21 mouse cellular contexts compared by ENCODE assay signal in the genomic region with DNA sequence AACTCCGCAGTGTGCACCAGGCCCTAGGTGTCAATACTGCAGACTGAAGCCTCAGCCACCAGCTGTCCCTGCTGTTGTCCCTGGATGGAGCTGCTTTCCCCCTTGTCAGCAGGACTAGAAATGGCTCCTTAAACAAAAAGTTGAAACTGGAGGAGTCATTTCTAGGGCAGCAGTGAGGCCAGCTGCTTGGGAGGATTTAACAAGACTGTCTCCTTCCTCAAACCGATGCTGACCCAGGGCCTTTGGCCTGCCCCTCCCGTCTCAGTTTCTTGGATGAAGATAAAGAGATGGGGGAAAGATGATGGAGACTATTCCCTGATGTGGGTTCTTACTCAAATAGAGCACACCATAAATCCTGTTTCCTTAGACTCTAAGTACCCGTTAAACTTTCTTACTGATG. TPM values are rescaled to one million over a fixed set of nuclear protein-coding genes. Genes with fewer than 3 reads are reported as not detected.
DNase-seq lines count a peak whose midpoint lies in the region; ATAC-seq and TF ChIP-seq lines count a peak whose summit lies in the region.
"Had no signal": no experiment of that assay in that cellular context is flagged by ENCODE, and none has a peak within 500 bp of the region (broad histone marks: within the 10 kb centered on the region; RNA-seq: fewer than 3 reads in every experiment).

No protein-coding gene starts in this region.

- no peak for DNase-seq in kidney, postnatal 14 days
- peak; percentile 51 for DNase-seq in kidney, postnatal 10 days
- DNase-seq in kidney, adult 2 months: no peak
- DNase-seq in limb, embryonic 10.5 days (ENCODE audit: low spot score): no peak
- DNase-seq in urinary bladder, adult 18-20 months (ENCODE audit: low spot score in 2 of 2): no peak
- DNase-seq: adrenal gland, adult 2 months; adrenal gland, postnatal 10 days; adrenal gland, postnatal 25 days; cerebellum, adult 11 months; cerebellum, adult 18-20 months; cerebellum, adult 8-10 months; cerebellum, adult 9-11 months; cerebellum, postnatal 14 days; cerebellum, postnatal 36 days; embryo, embryonic 11 days had no signal

- no peak for ATAC-seq in kidney, embryonic 16.5 days (ENCODE audit: low FRiP score, low TSS enrichment)
- no peak for ATAC-seq in limb, embryonic 13.5 days (ENCODE audit: low FRiP score, low read depth)
- ATAC-seq in limb, embryonic 15.5 days (ENCODE audit: insufficient number of reproducible peaks, low FRiP score, low TSS enrichment, low read depth): no peak
- ATAC-seq: forebrain, embryonic 13.5 days; forebrain, embryonic 15.5 days had no signal

- H3K27me3 ChIP-seq in kidney, embryonic 16.5 days (ENCODE audit: insufficient read depth, low read length): no peaks in the 10 kb centered on the region
- H3K27me3 ChIP-seq in kidney, adult 2 months (replicated peaks; ENCODE audit: control insufficient read depth, insufficient read depth, low read length): no peaks in the 10 kb centered on the region
- no peaks in the 10 kb centered on the region for H3K27me3 ChIP-seq in limb, embryonic 13.5 days
- H3K27me3 ChIP-seq in limb, embryonic 10.5 days (ENCODE audit: low read depth, poor library complexity, severe bottlenecking): peaks cover 4% of the 10 kb centered on the region; the same call in 1 of the 2 replicates
- no peaks in the 10 kb centered on the region for H3K27me3 ChIP-seq in limb, embryonic 15.5 days
- H3K27me3 ChIP-seq: embryonic facial prominence, embryonic 12.5 days; forebrain, embryonic 15.5 days had no signal

- no peak overlapping the region for H3K4me2 ChIP-seq in kidney, embryonic 16.5 days (replicated peaks; ENCODE audit: low read depth, low read length)
- H3K4me2 ChIP-seq in limb, embryonic 13.5 days (replicated peaks): no peak overlapping the region
- no peak overlapping the region for H3K4me2 ChIP-seq in limb, embryonic 15.5 days
- H3K4me2 ChIP-seq: embryonic facial prominence, embryonic 12.5 days; forebrain, embryonic 13.5 days; forebrain, embryonic 15.5 days had no signal

- no peak overlapping the region for H3K9ac ChIP-seq in kidney, embryonic 16.5 days (replicated peaks; ENCODE audit: low read length)
- no peak overlapping the region for H3K9ac ChIP-seq in limb, embryonic 13.5 days
- no peak overlapping the region for H3K9ac ChIP-seq in limb, embryonic 15.5 days
- H3K9ac ChIP-seq: embryonic facial prominence, embryonic 12.5 days; forebrain, embryonic 13.5 days; forebrain, embryonic 15.5 days had no signal

- no peak for TF ChIP-seq POLR2A in kidney, adult 2 months (IDR thresholded peaks at IDR 0.05; ENCODE audit: low read depth, low read length)

- H3K4me3 ChIP-seq in kidney, embryonic 16.5 days (ENCODE audit: low read length): no peak overlapping the region
- no peak overlapping the region for H3K4me3 ChIP-seq in kidney, adult 2 months (ENCODE audit: insufficient read depth, low read depth, low read length)
- H3K4me3 ChIP-seq in limb, embryonic 13.5 days: no peak overlapping the region
- no peak overlapping the region for H3K4me3 ChIP-seq in limb, embryonic 10.5 days
- no peak overlapping the region for H3K4me3 ChIP-seq in limb, embryonic 15.5 days
- H3K4me3 ChIP-seq: embryonic facial prominence, embryonic 12.5 days; forebrain, embryonic 13.5 days; forebrain, embryonic 15.5 days had no signal

- no peaks in the 10 kb centered on the region for H3K9me3 ChIP-seq in kidney, embryonic 16.5 days (ENCODE audit: low read length)
- no peaks in the 10 kb centered on the region for H3K9me3 ChIP-seq in limb, embryonic 13.5 days
- no peaks in the 10 kb centered on the region for H3K9me3 ChIP-seq in limb, embryonic 10.5 days (replicated peaks)
- no peaks in the 10 kb centered on the region for H3K9me3 ChIP-seq in limb, embryonic 15.5 days
- H3K9me3 ChIP-seq: embryonic facial prominence, embryonic 12.5 days; forebrain, embryonic 13.5 days; forebrain, embryonic 15.5 days had no signal

- H3K4me1 ChIP-seq in kidney, embryonic 16.5 days (ENCODE audit: insufficient read depth, low read length): peaks cover 33% of the 10 kb centered on the region
- H3K4me1 ChIP-seq in kidney, adult 2 months (ENCODE audit: control insufficient read depth, insufficient read depth, low read length): no peaks in the 10 kb centered on the region
- peaks cover 60% of the 10 kb centered on the region for H3K4me1 ChIP-seq in limb, embryonic 13.5 days
- peaks cover 26% of the 10 kb centered on the region for H3K4me1 ChIP-seq in limb, embryonic 10.5 days
- H3K4me1 ChIP-seq in limb, embryonic 15.5 days: peaks cover 37% of the 10 kb centered on the region

- H3K27ac ChIP-seq in kidney, embryonic 16.5 days (ENCODE audit: low read length): peak overlapping the region; percentile 39; the same call in 1 of the 2 replicates
- H3K27ac ChIP-seq in kidney, adult 2 months (ENCODE audit: insufficient read depth, low read depth, low read length): no peak overlapping the region
- H3K27ac ChIP-seq in limb, embryonic 13.5 days: peak overlapping the region; percentile 40; the same call in 1 of the 2 replicates
- H3K27ac ChIP-seq in limb, embryonic 10.5 days: no peak overlapping the region
- H3K27ac ChIP-seq in limb, embryonic 15.5 days: peak overlapping the region; percentile 69
- H3K27ac ChIP-seq: embryonic facial prominence, embryonic 12.5 days; forebrain, embryonic 13.5 days; forebrain, embryonic 15.5 days had no signal

- WGBS in kidney, embryonic 16.5 days: 38% methylated on average over 4 of the region's 4 CpGs
- 72% methylated on average over 4 of the region's 4 CpGs for WGBS in kidney, adult 2 months
- 68% methylated on average over 4 of the region's 4 CpGs for WGBS in limb, embryonic 13.5 days
- WGBS in limb, embryonic 10.5 days: 83% methylated on average over 4 of the region's 4 CpGs
- 63% methylated on average over 4 of the region's 4 CpGs for WGBS in limb, embryonic 15.5 days

- H3K36me3 ChIP-seq in kidney, embryonic 16.5 days (ENCODE audit: insufficient read depth, low read length): no peaks in the 10 kb centered on the region
- no peaks in the 10 kb centered on the region for H3K36me3 ChIP-seq in kidney, adult 2 months (ENCODE audit: control insufficient read depth, insufficient read depth, low read length)
- H3K36me3 ChIP-seq in limb, embryonic 13.5 days: no peaks in the 10 kb centered on the region
- no peaks in the 10 kb centered on the region for H3K36me3 ChIP-seq in limb, embryonic 10.5 days
- no peaks in the 10 kb centered on the region for H3K36me3 ChIP-seq in limb, embryonic 15.5 days
- H3K36me3 ChIP-seq: embryonic facial prominence, embryonic 12.5 days; forebrain, embryonic 15.5 days had no signal

- TF ChIP-seq CTCF in kidney, adult 2 months (conservative IDR thresholded peaks at IDR 0.05; ENCODE audit: insufficient read depth, insufficient read length, low read depth, low read length): no peak

RNA-seq across cellular contexts. Expression of a gene that starts 56.3 kb away (rescaled TPM):
- polyA plus RNA-seq in kidney, embryonic 16.5 days (2015; fragmentation: Nextera tagmentation; extraction: Ambion mirVana): 29.8 and 36.6 TPM in 2 replicates
- polyA plus RNA-seq in kidney, adult 2 months (2012; rRNA removed): 42.2 and 43.6 TPM in 2 replicates
- 24.3 and 27.7 TPM in 2 replicates for polyA plus RNA-seq in limb, embryonic 13.5 days (2015; fragmentation: Nextera tagmentation; extraction: Ambion mirVana)
- polyA plus RNA-seq in limb, embryonic 10.5 days (2016; fragmentation: Nextera tagmentation; extraction: Ambion mirVana): 18.3 and 19.9 TPM in 2 replicates
- 28.8 and 32.5 TPM in 2 replicates for polyA plus RNA-seq in limb, embryonic 15.5 days (2015; fragmentation: Nextera tagmentation; extraction: Ambion mirVana)

Comparison
In these comparisons a context has a peak if more than half of its experiments do, and no peak if none do; other contexts are left out.
1. H3K27ac ChIP-seq: peak in kidney, embryonic 16.5 days (single experiment), limb, embryonic 13.5 days (single experiment) and limb, embryonic 15.5 days (single experiment); none in kidney, adult 2 months (single experiment) and limb, embryonic 10.5 days (single experiment).